Mouse (Mus musculus) retina, adult 2 months (tissue): ENCODE measurements around the gene Abca7.
A peak's percentile ranks its signal among the peaks of the same experiment; 100 is the strongest.
"Not testable (repeated sequence)": the region's sequence is repeated elsewhere in the genome, so short reads cannot be mapped to it uniquely, and the experiment has no call there.

ENCODE experiments used
- DNase-seq: peaks from one replicate; pipeline ENCODE4 v3.0.0-alpha.2; 2012; ENCODE audit warnings: low read depth, low spot score

The Abca7 gene

GRCm38 (mm10) chr10:80045364-80045763, 49.1 kb downstream of the Abca7 start:
- DNase-seq = not testable (repeated sequence)

GRCm38 (mm10) chr10:80045766-80046165, 49.5 kb downstream of the Abca7 start:
- no peak for DNase-seq

GRCm38 (mm10) chr10:80047041-80047565, 50.8 kb downstream of the Abca7 start, which contains the start of gene Gpx4:
Gene Gpx4 (plus strand): TSS chr10:80047166.
- DNase-seq = no peak

- DNase-seq = no peak
These were observed 52.1 kb downstream of the Abca7 start for GRCm38 (mm10) chr10:80048396-80048795.

GRCm38 (mm10) chr10:80048834-80049233, 52.5 kb downstream of the Abca7 start:
- no peak for DNase-seq

- DNase-seq = no peak
These were observed 54.0 kb downstream of the Abca7 start for GRCm38 (mm10) chr10:80050244-80050643.

GRCm38 (mm10) chr10:80050885-80051617, 54.8 kb downstream of the Abca7 start:
- no peak for DNase-seq

- DNase-seq = peak; percentile 84
These were observed 55.5 kb downstream of the Abca7 start for GRCm38 (mm10) chr10:80051618-80052373.

GRCm38 (mm10) chr10:80052374-80052764, 56.1 kb downstream of the Abca7 start:
- DNase-seq = no peak

- DNase-seq = peak; percentile 99
These were observed 57.0 kb downstream of the Abca7 start for GRCm38 (mm10) chr10:80053259-80053780.

GRCm38 (mm10) chr10:80053831-80054815, 57.8 kb downstream of the Abca7 start:
- no peak for DNase-seq

- not testable (repeated sequence) for DNase-seq
These were observed 58.6 kb downstream of the Abca7 start for GRCm38 (mm10) chr10:80054911-80055310.

GRCm38 (mm10) chr10:80055364-80055763, 59.1 kb downstream of the Abca7 start:
- no peak for DNase-seq

- no peak for DNase-seq
These were observed 59.6 kb downstream of the Abca7 start for GRCm38 (mm10) chr10:80055891-80056290.

- DNase-seq = no peak
These were observed 60.2 kb downstream of the Abca7 start for GRCm38 (mm10) chr10:80056506-80056905.

- DNase-seq = no peak
These were observed 60.8 kb downstream of the Abca7 start for GRCm38 (mm10) chr10:80056976-80057682.

GRCm38 (mm10) chr10:80057683-80058326, 61.5 kb downstream of the Abca7 start:
- DNase-seq = no peak

- no peak for DNase-seq
These were observed 66.8 kb downstream of the Abca7 start for GRCm38 (mm10) chr10:80063104-80063503.

- no peak for DNase-seq
These were observed 67.8 kb downstream of the Abca7 start for GRCm38 (mm10) chr10:80063877-80064650.
